Mouse (Mus musculus): ENCODE measurements at regions not wholly inside any gene's neighbourhood (a gene's known extent, or its start where the extent isn't known, plus 50 kb on each side); places are given as distances from the start of the nearest gene placed in this dataset.

GRCm38 (mm10) chr3:60334133-60334532, 138.5 kb upstream of the Mbnl1 start:
- H3K27ac ChIP-seq (ENCODE audit: insufficient read depth, low read depth, low read length), result no peak overlapping the region
- H3K4me1 ChIP-seq (ENCODE audit: control insufficient read depth, insufficient read depth, low read length), result no peaks in the 10 kb centered on the region
- no peak overlapping the region for H3K4me3 ChIP-seq (ENCODE audit: insufficient read depth, low read length)
- TF ChIP-seq CTCF (IDR thresholded peaks at IDR 0.05; ENCODE audit: low read depth, low read length) (no peak), POLR2A (IDR thresholded peaks at IDR 0.05; ENCODE audit: borderline replicate concordance, low read depth, low read length) (no peak)

GRCm38 (mm10) chr3:60346390-60346789, 126.2 kb upstream of the Mbnl1 start:
- Histone ChIP-seq H3K4me1 (ENCODE audit: control insufficient read depth, insufficient read depth, low read length) (no peaks in the 10 kb centered on the region), H3K4me3 (ENCODE audit: insufficient read depth, low read length) (no peak overlapping the region), H3K27ac (ENCODE audit: insufficient read depth, low read depth, low read length) (no peak overlapping the region)
- TF ChIP-seq POLR2A (IDR thresholded peaks at IDR 0.05; ENCODE audit: borderline replicate concordance, low read depth, low read length), result no peak
- TF ChIP-seq CTCF (IDR thresholded peaks at IDR 0.05; ENCODE audit: low read depth, low read length), result no peak

GRCm38 (mm10) chr3:60347049-60347448, 125.6 kb upstream of the Mbnl1 start:
- Histone ChIP-seq H3K4me1 (ENCODE audit: control insufficient read depth, insufficient read depth, low read length) (no peaks in the 10 kb centered on the region), H3K4me3 (ENCODE audit: insufficient read depth, low read length) (no peak overlapping the region), H3K27ac (ENCODE audit: insufficient read depth, low read depth, low read length) (no peak overlapping the region)
- TF ChIP-seq POLR2A (IDR thresholded peaks at IDR 0.05; ENCODE audit: borderline replicate concordance, low read depth, low read length), result no peak
- no peak for TF ChIP-seq CTCF (IDR thresholded peaks at IDR 0.05; ENCODE audit: low read depth, low read length)

- TF ChIP-seq POLR2A (IDR thresholded peaks at IDR 0.05; ENCODE audit: borderline replicate concordance, low read depth, low read length) (no peak), CTCF (IDR thresholded peaks at IDR 0.05; ENCODE audit: low read depth, low read length) (no peak)
- H3K4me1 ChIP-seq (ENCODE audit: control insufficient read depth, insufficient read depth, low read length), result peaks cover 2% of the 10 kb centered on the region; the same call in 1 of the 2 replicates
- no peak overlapping the region for H3K27ac ChIP-seq (ENCODE audit: insufficient read depth, low read depth, low read length)
- H3K4me3 ChIP-seq (ENCODE audit: insufficient read depth, low read length), result no peak overlapping the region
Observed at GRCm38 (mm10) chr3:60371176-60371965, 101.3 kb upstream of the Mbnl1 start.

- Histone ChIP-seq H3K27ac (ENCODE audit: insufficient read depth, low read depth, low read length) (no peak overlapping the region), H3K4me1 (ENCODE audit: control insufficient read depth, insufficient read depth, low read length) (peaks cover 2% of the 10 kb centered on the region; the same call in 1 of the 2 replicates), H3K4me3 (ENCODE audit: insufficient read depth, low read length) (no peak overlapping the region)
- no peak for TF ChIP-seq POLR2A (IDR thresholded peaks at IDR 0.05; ENCODE audit: borderline replicate concordance, low read depth, low read length)
- no peak for TF ChIP-seq CTCF (IDR thresholded peaks at IDR 0.05; ENCODE audit: low read depth, low read length)
Observed at GRCm38 (mm10) chr3:60373662-60374061, 99.0 kb upstream of the Mbnl1 start.

GRCm38 (mm10) chr3:60388593-60388992, 84.0 kb upstream of the Mbnl1 start:
- Histone ChIP-seq H3K4me1 (ENCODE audit: control insufficient read depth, insufficient read depth, low read length) (no peaks in the 10 kb centered on the region), H3K27ac (ENCODE audit: insufficient read depth, low read depth, low read length) (no peak overlapping the region), H3K4me3 (ENCODE audit: insufficient read depth, low read length) (no peak overlapping the region)
- TF ChIP-seq CTCF (IDR thresholded peaks at IDR 0.05; ENCODE audit: low read depth, low read length), result no peak
- TF ChIP-seq POLR2A (IDR thresholded peaks at IDR 0.05; ENCODE audit: borderline replicate concordance, low read depth, low read length), result no peak

- H3K4me1 ChIP-seq (ENCODE audit: control insufficient read depth, insufficient read depth, low read length), result no peaks in the 10 kb centered on the region
- H3K27ac ChIP-seq (ENCODE audit: insufficient read depth, low read depth, low read length), result no peak overlapping the region
- H3K4me3 ChIP-seq (ENCODE audit: insufficient read depth, low read length), result no peak overlapping the region
- TF ChIP-seq CTCF (IDR thresholded peaks at IDR 0.05; ENCODE audit: low read depth, low read length), result no peak
- TF ChIP-seq POLR2A (IDR thresholded peaks at IDR 0.05; ENCODE audit: borderline replicate concordance, low read depth, low read length), result no peak
Observed at GRCm38 (mm10) chr3:60389032-60389431, 83.6 kb upstream of the Mbnl1 start.

GRCm38 (mm10) chr3:60395299-60395698, 77.3 kb upstream of the Mbnl1 start:
- no peak overlapping the region for H3K27ac ChIP-seq (ENCODE audit: insufficient read depth, low read depth, low read length)
- H3K4me3 ChIP-seq (ENCODE audit: insufficient read depth, low read length), result no peak overlapping the region
- TF ChIP-seq POLR2A (IDR thresholded peaks at IDR 0.05; ENCODE audit: borderline replicate concordance, low read depth, low read length) (no peak), CTCF (IDR thresholded peaks at IDR 0.05; ENCODE audit: low read depth, low read length) (no peak)
- peaks cover 2% of the 10 kb centered on the region; the same call in 1 of the 2 replicates for H3K4me1 ChIP-seq (ENCODE audit: control insufficient read depth, insufficient read depth, low read length)

- no peak overlapping the region for H3K27ac ChIP-seq (ENCODE audit: insufficient read depth, low read depth, low read length)
- no peak for TF ChIP-seq CTCF (IDR thresholded peaks at IDR 0.05; ENCODE audit: low read depth, low read length)
- TF ChIP-seq POLR2A (IDR thresholded peaks at IDR 0.05; ENCODE audit: borderline replicate concordance, low read depth, low read length), result no peak
- peaks cover 2% of the 10 kb centered on the region; the same call in 1 of the 2 replicates for H3K4me1 ChIP-seq (ENCODE audit: control insufficient read depth, insufficient read depth, low read length)
Observed at GRCm38 (mm10) chr3:60396971-60397370, 75.7 kb upstream of the Mbnl1 start.

GRCm38 (mm10) chr3:60398796-60399195, 73.8 kb upstream of the Mbnl1 start:
- no peak overlapping the region for H3K27ac ChIP-seq (ENCODE audit: insufficient read depth, low read depth, low read length)
- TF ChIP-seq POLR2A (IDR thresholded peaks at IDR 0.05; ENCODE audit: borderline replicate concordance, low read depth, low read length), result no peak
- TF ChIP-seq CTCF (IDR thresholded peaks at IDR 0.05; ENCODE audit: low read depth, low read length), result no peak
- H3K4me3 ChIP-seq (ENCODE audit: insufficient read depth, low read length), result no peak overlapping the region
- peaks cover 2% of the 10 kb centered on the region; the same call in 1 of the 2 replicates for H3K4me1 ChIP-seq (ENCODE audit: control insufficient read depth, insufficient read depth, low read length)

More at GRCm38 (mm10) chr3:60396971-60397370, 75.7 kb upstream of the Mbnl1 start:
- no peak overlapping the region for H3K4me3 ChIP-seq (ENCODE audit: insufficient read depth, low read length)

Measured in bone marrow macrophage, adult 2 months (primary cell).